Mouse (Mus musculus) lung, embryonic 14.5 days (tissue): ENCODE measurements at regions not wholly inside any gene's neighbourhood (a gene's known extent, or its start where the extent isn't known, plus 50 kb on each side); places are given as distances from the start of the nearest gene placed in this dataset.
A peak's percentile ranks its signal among the peaks of the same experiment; 100 is the strongest.

ENCODE experiments used
- ATAC-seq: fragments of 200-750 bp; cut with Nextera tagmentation; 2 replicates; pipeline ENCODE4 v1.8.0; 2017; ENCODE audit warnings: mild to moderate bottlenecking, moderate TSS enrichment, moderate library complexity; ENCODE audit not compliant: insufficient read depth
- DNase-seq: peaks from one replicate; pipeline ENCODE4 v3.0.0-alpha.2; 2015
- H3K27ac ChIP-seq: fragments of 300-500 bp; sonication (generic); 2 replicates; pipeline ENCODE4 v1.5.1; 2014; ENCODE audit warnings: low read depth, mild to moderate bottlenecking, moderate library complexity
- H3K27me3 ChIP-seq: fragments of 300-500 bp; sonication (generic); 2 replicates; pipeline ENCODE4 v1.6.1; 2014; ENCODE audit warnings: low read length, control low read depth; ENCODE audit not compliant: insufficient read depth
- H3K36me3 ChIP-seq: fragments of 300-500 bp; sonication (generic); 2 replicates; pipeline ENCODE4 v1.6.1; 2014; ENCODE audit warnings: control low read depth; ENCODE audit not compliant: insufficient read depth
- H3K4me1 ChIP-seq: fragments of 300-500 bp; sonication (generic); 2 replicates; pipeline ENCODE4 v1.6.1; 2014; ENCODE audit warnings: antibody characterized with exemption, control low read depth; ENCODE audit not compliant: insufficient read depth
- H3K4me2 ChIP-seq: fragments of 300-500 bp; sonication (generic); 2 replicates; pipeline ENCODE4 v1.6.1; 2014; ENCODE audit warnings: mild to moderate bottlenecking
- H3K4me3 ChIP-seq: fragments of 300-500 bp; sonication (generic); 2 replicates; pipeline ENCODE4 v1.5.1; 2014; ENCODE audit warnings: low read depth, low read length
- H3K9ac ChIP-seq: fragments of 300-500 bp; sonication (generic); 2 replicates; pipeline ENCODE4 v1.6.1; 2014
- H3K9me3 ChIP-seq: fragments of 300-500 bp; sonication (generic); 2 replicates; pipeline ENCODE4 v1.6.1; 2016; ENCODE audit warnings: low read depth, low read length, control low read depth
- CTCF ChIP-seq: IDR thresholded peaks from 2 replicates; pipeline ENCODE4 v1.5.1; 2016; ENCODE audit warnings: antibody characterized with exemption, low read depth
- WGBS: fragments of 180-500 bp; shearing (Covaris S2); extraction: QIAGEN DNeasy Blood & Tissue Kit; methylation state at CpG from one replicate; pipeline ENCODE4 v1.1.7; 2014; 5-methylcytosine and 5-hydroxymethylcytosine counted together

- H3K4me1 ChIP-seq: peaks cover 3% of the 10 kb centered on the region; the same call in 1 of the 2 replicates
- no peak overlapping the region for H3K4me3 ChIP-seq
- DNase-seq (peak; percentile 62), ATAC-seq (peak; percentile 73; the same call in 1 of the 2 replicates)
- no peak overlapping the region for H3K4me2 ChIP-seq
- H3K27ac ChIP-seq: no peak overlapping the region
- no peak for TF ChIP-seq CTCF
- H3K27me3 ChIP-seq: no peaks in the 10 kb centered on the region
- H3K9ac ChIP-seq: no peak overlapping the region
- no peaks in the 10 kb centered on the region for H3K36me3 ChIP-seq
- H3K9me3 ChIP-seq: no peaks in the 10 kb centered on the region
- WGBS: 13% methylated on average over 5 of the region's 5 CpGs
These were observed 535.5 kb upstream of the Impad1 start for GRCm38 (mm10) chr4:5328497-5329194.

GRCm38 (mm10) chr4:5327171-5327661, 534.1 kb upstream of the Impad1 start:
- TF ChIP-seq CTCF: no peak
- Histone ChIP-seq H3K4me1 (peaks cover 3% of the 10 kb centered on the region; the same call in 1 of the 2 replicates), H3K27ac (no peak overlapping the region), H3K36me3 (no peaks in the 10 kb centered on the region), H3K9me3 (no peaks in the 10 kb centered on the region), H3K4me2 (no peak overlapping the region), H3K9ac (no peak overlapping the region), H3K27me3 (no peaks in the 10 kb centered on the region), H3K4me3 (no peak overlapping the region)
- DNase-seq (peak; percentile 80), ATAC-seq (peak; percentile 72; the same call in 1 of the 2 replicates)
- WGBS: 19% methylated on average over 2 of the region's 2 CpGs

GRCm38 (mm10) chr4:5301461-5301860, 508.3 kb upstream of the Impad1 start:
- no peak for TF ChIP-seq CTCF

DNA sequence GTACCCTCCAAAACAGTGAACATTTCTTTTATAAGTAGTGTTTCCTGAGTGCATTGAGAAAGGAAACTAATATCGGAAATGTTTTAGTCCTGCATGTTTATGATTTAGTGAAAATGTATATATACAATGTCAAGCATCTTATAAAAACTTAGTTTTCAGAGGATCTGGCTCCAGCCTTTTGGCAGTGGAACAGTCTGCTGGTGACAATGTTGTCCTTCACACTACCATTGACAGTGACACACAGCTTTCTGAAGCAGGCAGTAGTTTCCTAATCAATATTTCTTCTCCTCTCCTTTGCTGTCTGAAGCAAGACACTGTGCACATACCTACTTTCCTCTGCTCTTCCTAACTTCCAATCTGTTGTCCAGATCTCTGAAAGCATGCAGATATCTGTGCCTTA, 507.9 kb upstream of the Impad1 start:
- ATAC-seq: peak; percentile 64; the same call in 1 of the 2 replicates
- Histone ChIP-seq H3K4me2 (no peak overlapping the region), H3K9me3 (no peaks in the 10 kb centered on the region), H3K4me1 (no peaks in the 10 kb centered on the region), H3K27ac (no peak overlapping the region), H3K36me3 (no peaks in the 10 kb centered on the region), H3K9ac (no peak overlapping the region), H3K27me3 (no peaks in the 10 kb centered on the region), H3K4me3 (no peak overlapping the region)
- DNase-seq: no peak
- WGBS: 43% methylated on average over 1 of the region's 1 CpGs
- no peak for TF ChIP-seq CTCF

More at GRCm38 (mm10) chr4:5301461-5301860, 508.3 kb upstream of the Impad1 start:
- H3K27ac ChIP-seq: no peak overlapping the region
- H3K4me1 ChIP-seq: no peaks in the 10 kb centered on the region
- DNase-seq (peak; percentile 73), ATAC-seq (peak; percentile 69; the same call in 1 of the 2 replicates)
- no peaks in the 10 kb centered on the region for H3K27me3 ChIP-seq
- 44% methylated on average over 3 of the region's 3 CpGs for WGBS
- H3K4me3 ChIP-seq: no peak overlapping the region
- no peaks in the 10 kb centered on the region for H3K36me3 ChIP-seq
- no peaks in the 10 kb centered on the region for H3K9me3 ChIP-seq
- H3K4me2 ChIP-seq: no peak overlapping the region
- H3K9ac ChIP-seq: no peak overlapping the region

DNA sequence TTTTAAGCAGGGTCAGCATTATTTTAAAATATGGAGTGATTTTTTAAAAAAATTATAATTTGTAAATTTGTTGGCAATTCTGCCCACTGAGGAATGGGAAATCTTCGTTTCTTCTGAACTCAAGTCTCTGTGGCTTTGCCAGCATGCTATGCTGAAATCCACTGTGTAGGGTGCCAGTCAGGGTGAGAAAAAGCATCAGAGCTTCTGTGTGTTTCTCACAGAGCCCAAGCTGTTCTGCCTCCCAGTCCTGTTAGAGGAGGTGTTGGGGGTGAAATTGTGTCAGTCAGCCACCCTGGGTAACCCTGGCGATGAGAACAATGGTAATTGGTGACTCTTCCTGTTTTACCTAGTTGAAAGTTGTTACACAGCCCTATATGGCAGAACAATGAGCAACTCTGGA, 506.1 kb upstream of the Impad1 start:
- no peak for ATAC-seq

DNA sequence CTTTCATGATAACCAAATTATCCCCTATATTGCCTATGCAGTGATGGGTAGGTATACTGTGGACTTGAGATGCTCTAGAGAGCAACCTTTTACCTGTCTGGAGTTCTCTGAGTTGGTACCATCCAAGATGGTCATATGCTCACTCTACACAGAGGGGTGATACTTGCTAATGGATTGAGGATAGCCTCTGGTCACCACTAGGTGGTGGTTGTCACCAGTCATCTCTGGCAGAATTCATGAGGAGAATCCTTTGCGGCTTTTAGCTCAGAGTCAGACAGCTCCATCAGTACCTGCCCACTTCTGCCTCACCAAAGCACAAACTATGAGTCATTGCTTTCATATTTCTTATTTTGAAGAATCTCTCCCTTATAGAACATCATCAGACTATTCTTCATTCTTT, 500.9 kb upstream of the Impad1 start:
- no peaks in the 10 kb centered on the region for H3K9me3 ChIP-seq
- WGBS: 88% methylated on average over 1 of the region's 1 CpGs
- no peak overlapping the region for H3K9ac ChIP-seq
- H3K4me1 ChIP-seq: no peaks in the 10 kb centered on the region
- DNase-seq (no peak), ATAC-seq (no peak)
- 0 out of 2 replicates have a peak, but pooled peaks have one; percentile 18 for TF ChIP-seq CTCF
- no peak overlapping the region for H3K27ac ChIP-seq
- no peaks in the 10 kb centered on the region for H3K36me3 ChIP-seq
- H3K27me3 ChIP-seq: no peaks in the 10 kb centered on the region
- H3K4me3 ChIP-seq: no peak overlapping the region
- no peak overlapping the region for H3K4me2 ChIP-seq

More for the DNA sequence above, 506.1 kb upstream of the Impad1 start:
- H3K4me2 ChIP-seq: no peak overlapping the region
- H3K9ac ChIP-seq: no peak overlapping the region
- H3K36me3 ChIP-seq: no peaks in the 10 kb centered on the region
- 73% methylated on average over 2 of the region's 2 CpGs for WGBS
- no peaks in the 10 kb centered on the region for H3K4me1 ChIP-seq
- H3K27ac ChIP-seq: no peak overlapping the region
- TF ChIP-seq CTCF: no peak
- no peaks in the 10 kb centered on the region for H3K9me3 ChIP-seq
- H3K4me3 ChIP-seq: no peak overlapping the region
- DNase-seq: no peak
- H3K27me3 ChIP-seq: no peaks in the 10 kb centered on the region

DNA sequence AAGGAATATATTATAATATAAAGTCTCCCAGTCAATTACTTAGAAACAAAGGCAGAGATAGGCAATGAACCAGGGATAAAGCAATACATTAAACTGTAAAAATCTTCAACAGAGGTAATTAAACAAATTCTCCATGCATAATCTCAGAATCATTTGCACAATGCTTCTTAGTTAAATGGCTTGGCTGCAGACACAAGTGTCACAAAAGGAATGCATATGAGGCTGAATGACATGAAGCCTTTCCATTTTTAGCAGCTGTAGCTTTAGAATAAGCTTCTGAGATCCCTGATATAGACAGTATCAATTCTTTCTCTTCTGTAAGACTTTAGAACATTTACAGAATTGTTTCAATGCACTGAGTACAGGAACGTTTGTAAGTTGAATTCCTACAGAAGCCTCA, 483.0 kb upstream of the Impad1 start:
- Histone ChIP-seq H3K9ac (no peak overlapping the region), H3K27me3 (no peaks in the 10 kb centered on the region), H3K27ac (no peak overlapping the region), H3K4me3 (no peak overlapping the region), H3K4me2 (no peak overlapping the region), H3K36me3 (no peaks in the 10 kb centered on the region), H3K9me3 (no peaks in the 10 kb centered on the region), H3K4me1 (no peaks in the 10 kb centered on the region)
- 53% methylated on average over 1 of the region's 1 CpGs for WGBS
- TF ChIP-seq CTCF: no peak
- DNase-seq: no peak
- no peak for ATAC-seq
